Mouse (Mus musculus): ENCODE results near the gene Scp2.

Gene Scp2

GRCm38 (mm10) chr4:108060774-108061173 is 84.0 kb downstream of the Scp2 start:
- DNase-seq (ENCODE audit: low spot score in 2 of 2): no peak

GRCm38 (mm10) chr4:108059601-108060379 is 85.0 kb downstream of the Scp2 start:
- DNase-seq (ENCODE audit: low spot score in 2 of 2): peak; percentile 51 to 64

- DNase-seq (ENCODE audit: low spot score in 2 of 2): peak; percentile 49 to 61
These were observed 86.6 kb downstream of the Scp2 start for GRCm38 (mm10) chr4:108058166-108058565.

DNA sequence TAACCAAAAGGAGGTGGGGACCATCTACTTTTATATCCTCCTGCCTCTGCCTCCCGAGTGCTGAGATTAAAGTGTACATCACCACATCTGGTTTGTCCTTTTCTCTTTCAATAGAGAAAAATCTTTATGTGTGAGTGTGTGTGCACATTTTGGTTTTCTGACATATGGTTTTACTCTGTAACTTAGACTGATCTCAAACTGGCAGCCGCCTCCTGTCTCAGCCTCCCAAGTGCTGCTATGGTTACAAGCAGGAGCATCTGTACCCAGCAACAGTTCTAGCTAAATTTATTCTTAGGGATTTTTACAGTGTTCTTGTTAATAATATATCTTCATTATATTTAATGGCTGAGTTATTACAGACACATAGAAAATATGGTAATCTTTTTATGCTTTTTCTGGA is 87.6 kb downstream of the Scp2 start:
- peak; percentile 33 to 44 for DNase-seq (ENCODE audit: low spot score in 2 of 2)

- no peak for DNase-seq (ENCODE audit: low spot score in 2 of 2)
These were observed 88.9 kb downstream of the Scp2 start for GRCm38 (mm10) chr4:108055873-108056272.

GRCm38 (mm10) chr4:108052673-108053072 is 92.1 kb downstream of the Scp2 start:
- no peak for DNase-seq (ENCODE audit: low spot score in 2 of 2)

DNA sequence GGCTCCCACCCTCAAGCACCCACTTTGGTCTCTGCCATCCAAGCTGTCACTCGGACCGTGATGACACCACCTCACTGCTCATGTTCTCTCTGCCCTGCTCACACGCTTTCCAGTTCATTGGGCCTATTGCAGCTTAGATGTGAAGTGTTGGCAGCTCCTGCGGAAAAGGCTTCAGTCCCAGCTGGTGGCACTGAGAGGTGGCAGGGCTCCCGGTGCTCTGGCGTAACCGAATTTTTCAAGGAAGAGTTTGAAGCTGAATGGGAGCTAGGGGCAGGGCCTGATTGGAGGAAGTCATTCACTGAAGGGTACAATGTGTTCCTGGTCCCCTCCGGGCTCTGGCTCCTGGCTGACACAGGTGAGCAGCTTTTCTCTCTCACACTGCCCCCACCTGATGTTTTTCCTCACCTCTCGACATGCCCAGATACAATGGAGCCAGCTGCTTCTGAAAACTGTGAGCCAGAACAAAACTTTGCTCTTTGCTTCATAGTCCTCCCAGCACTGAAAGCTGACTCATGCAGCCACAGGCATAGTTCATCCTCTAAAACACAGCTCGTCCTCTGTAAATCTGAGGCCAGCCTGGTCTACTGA is 93.0 kb downstream of the Scp2 start:
- DNase-seq (ENCODE audit: low spot score in 2 of 2): no peak

GRCm38 (mm10) chr4:108046136-108046535 is 98.7 kb downstream of the Scp2 start:
- no peak for DNase-seq (ENCODE audit: low spot score in 2 of 2)

DNA sequence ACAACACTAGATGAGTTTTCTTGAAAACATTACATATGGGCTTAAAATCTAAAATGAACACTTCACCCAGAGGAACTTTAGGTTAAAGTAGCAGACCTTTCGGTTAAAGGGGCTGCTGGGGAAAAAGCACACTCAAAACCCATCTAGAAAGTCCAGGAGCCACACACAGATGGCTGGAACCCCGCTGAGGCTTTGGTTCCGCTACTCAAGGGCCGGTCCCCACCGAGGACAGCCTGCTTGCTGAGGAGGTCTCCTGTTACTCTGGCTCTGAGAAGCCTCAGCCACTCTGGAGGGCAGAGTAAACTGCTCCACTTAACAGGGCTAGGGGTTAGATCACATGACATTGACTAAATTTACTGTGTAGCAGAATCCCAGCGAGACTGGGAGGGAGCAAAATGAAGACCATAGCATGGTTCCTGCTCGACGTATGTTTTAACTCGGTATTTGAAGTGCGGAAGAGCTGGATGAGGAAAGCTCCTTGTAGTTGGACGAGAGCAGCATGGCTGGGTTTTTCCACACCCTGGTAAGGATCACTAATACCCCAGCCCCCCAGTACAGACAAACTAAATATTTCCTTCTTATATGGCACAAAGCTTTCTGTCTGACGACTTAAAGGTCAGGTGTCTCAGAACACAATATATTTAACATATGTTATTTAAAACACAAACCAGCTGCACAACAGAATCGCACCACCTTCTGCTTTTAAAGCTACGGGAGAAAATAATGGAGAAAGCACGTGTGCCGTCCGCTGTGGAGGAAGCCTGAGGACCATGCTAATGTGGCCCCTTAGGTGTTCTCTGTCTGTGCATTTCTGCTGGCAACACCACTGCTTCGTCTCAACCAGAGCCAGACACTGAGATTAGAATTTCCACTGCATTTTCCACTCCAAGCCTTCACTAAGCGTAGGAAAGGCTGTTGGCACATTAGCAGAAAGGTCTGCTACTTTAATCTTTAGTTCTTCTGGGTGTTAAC is 99.4 kb downstream of the Scp2 start:
- DNase-seq (ENCODE audit: low spot score in 2 of 2): no peak

GRCm38 (mm10) chr4:108037027-108037426 is 107.8 kb downstream of the Scp2 start:
- no peak for DNase-seq (ENCODE audit: low spot score in 2 of 2)

DNA sequence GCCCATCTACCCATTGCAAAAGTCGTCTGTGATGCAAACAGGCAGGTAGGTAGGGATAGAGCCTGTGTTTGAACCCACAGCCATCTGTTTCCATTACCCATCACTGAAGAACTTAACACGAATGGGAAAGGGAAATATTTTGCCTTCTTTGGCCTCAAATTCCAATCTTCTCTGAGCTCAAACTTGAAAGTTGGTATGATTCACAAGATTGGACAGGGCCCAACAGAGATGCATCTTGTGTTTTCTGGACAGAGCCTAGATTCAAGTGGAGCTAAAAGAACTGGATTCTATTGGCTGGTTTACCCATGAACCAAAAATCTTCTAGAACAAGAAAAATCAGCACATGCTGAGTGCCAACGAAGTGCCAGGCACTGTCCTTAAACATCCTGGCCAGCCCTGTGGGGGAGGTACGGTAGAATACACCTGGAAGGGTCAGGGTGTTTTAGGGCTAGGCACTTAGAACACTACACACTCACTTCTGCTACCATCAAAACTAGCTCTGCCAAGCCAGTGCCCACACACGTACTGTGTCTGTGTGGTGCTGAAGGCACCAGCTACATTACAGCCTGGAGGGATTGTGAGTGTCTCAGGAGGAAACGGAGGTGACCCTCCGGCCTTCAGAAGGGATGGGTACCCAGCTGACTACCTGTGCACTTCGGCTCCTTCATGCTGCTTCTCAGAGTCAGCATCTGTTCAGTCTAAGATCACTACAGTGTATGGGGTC is 111.6 kb downstream of the Scp2 start:
- DNase-seq (ENCODE audit: low spot score in 2 of 2): no peak

DNA sequence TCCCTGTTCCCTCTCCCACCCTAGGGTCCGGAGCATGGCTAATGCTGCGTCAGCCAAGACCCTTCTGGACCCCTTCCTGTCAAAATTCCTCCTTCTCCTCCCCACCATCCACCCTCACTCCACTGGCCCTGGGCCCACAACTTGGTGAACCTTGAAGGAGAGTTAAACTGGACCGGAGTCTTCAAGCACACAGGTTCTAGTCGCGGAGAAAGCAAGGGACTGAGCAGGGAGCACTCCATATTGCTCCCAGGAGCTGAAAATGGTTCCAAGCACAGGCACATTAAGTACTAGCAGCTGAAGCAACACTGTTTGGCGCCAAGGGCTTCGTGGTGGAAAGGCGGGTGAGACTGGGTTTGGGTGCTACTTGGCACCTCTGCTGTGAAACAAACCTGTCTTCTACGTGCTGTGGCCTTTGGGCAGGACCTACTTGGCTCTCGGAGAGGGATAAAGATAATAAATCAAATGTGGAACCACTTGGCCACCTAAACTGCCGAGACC is 112.4 kb downstream of the Scp2 start:
- no peak for DNase-seq (ENCODE audit: low spot score in 2 of 2)

DNA sequence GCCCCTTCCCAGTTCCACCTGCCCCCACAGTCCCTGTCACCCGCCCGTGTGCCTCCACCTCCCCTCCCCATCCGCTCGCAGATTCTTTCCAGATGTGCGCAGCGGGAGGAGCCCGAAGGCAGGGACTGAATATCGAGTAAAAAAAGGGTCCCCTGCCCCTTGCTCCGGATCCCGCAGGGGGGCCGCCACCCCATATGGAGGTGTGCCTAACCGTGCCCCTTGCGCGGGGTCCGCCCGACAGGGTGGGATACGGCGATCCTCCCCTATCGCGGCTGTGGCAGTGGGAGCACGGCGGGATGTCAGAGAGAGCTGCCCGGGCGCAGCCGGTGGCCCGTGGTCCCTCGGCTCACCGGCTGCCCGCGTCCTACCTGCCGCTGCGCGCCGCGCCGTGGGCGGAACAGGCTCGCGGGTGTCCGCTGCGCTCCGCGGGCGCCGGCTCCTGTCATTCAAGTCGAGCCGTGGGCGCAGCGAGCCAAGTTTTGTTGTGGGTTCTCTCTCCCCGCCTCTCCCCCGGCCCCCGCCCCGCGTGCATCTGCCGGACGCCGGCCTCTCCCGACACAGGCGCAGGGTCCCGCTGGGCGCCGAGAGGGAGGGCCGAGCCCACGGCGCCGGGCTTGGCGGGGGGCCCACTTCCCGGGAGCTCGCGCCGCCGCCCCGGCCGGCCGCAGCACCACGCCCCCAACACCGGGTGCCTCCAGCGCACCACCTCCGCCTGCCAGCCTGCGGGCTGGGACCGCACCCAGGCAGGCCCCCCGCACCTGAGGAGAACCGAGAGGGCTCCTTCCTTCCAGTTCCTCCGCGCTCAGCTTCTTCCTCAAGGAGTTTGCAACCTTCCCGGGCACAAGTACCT is 113.1 kb downstream of the Scp2 start:
- peak; percentile 60 to 70 for DNase-seq (ENCODE audit: low spot score in 2 of 2)

GRCm38 (mm10) chr4:108030888-108031501 is 113.8 kb downstream of the Scp2 start:
- DNase-seq (ENCODE audit: low spot score in 2 of 2): no peak

GRCm38 (mm10) chr4:108026193-108026592 is 118.6 kb downstream of the Scp2 start:
- DNase-seq (ENCODE audit: low spot score in 2 of 2): no peak

DNA sequence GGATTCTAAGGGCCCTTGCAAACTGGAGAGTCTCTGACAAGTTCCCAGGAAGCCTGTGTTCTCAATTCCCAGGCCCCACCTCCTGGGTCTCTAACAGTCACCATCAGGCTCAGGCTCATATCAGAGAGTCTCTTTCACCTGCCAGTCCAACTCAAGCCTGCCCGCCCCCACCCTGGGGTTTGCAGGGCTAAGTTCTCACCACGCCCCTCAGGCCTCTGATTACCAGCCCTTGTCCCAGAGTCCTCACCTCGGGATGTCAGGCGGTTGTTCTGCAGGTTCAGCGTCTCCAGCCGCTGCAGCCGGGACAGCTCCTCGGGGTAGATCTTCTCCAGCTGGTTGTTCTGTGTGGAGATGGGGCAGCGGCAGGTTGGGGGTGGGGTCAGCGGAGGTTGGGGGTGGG is 119.5 kb downstream of the Scp2 start:
- DNase-seq (ENCODE audit: low spot score in 2 of 2): no peak

GRCm38 (mm10) chr4:108024641-108025040 is 120.2 kb downstream of the Scp2 start:
- DNase-seq (ENCODE audit: low spot score in 2 of 2): no peak

- no peak for DNase-seq (ENCODE audit: low spot score in 2 of 2)
These were observed 121.6 kb downstream of the Scp2 start for GRCm38 (mm10) chr4:108023186-108023585.

DNA sequence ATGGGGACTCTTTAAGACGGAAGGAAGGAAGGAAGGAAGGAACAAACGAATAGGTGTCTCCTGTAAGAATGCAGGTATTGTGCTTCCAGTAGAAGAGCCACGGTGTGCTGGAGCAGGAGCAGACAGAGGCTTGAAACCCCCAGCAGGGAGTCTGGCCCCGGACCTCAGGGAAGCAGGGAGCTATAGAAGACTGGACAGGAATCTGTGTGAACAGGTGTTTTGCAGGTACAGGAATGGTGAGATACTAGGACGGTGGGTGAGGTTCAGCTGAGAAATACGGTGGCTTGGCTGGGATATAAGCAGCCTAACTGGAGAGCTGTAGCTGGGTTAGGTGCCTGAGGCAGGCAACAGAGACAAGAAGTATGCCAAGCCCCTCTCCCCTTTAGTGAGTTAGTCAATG is 124.6 kb downstream of the Scp2 start:
- DNase-seq (ENCODE audit: low spot score in 2 of 2): no peak

Measured in right cerebral cortex, adult 2 months (tissue).